Mouse (Mus musculus) monocyte, adult 2 months (primary cell): Measurements from ENCODE around the gene Fzr1.

ENCODE experiments used
- DNase-seq, 2 experiments: peaks; one replicate each; pipeline ENCODE4 v3.0.0; 2022; ENCODE audit warnings: low spot score in 2 of 2, low read depth in 1 of 2

Gene Fzr1

GRCm38 (mm10) chr10:81383802-81384604, 5.7 kb upstream of the Fzr1 start, which contains the start of the genes Dohh and Gm48551:
TSS of gene Dohh (plus strand) at chr10:81384428.
TSS of gene Gm48551 (plus strand) at chr10:81384466.
- peak; percentile 96 to 97 for DNase-seq

DNA sequence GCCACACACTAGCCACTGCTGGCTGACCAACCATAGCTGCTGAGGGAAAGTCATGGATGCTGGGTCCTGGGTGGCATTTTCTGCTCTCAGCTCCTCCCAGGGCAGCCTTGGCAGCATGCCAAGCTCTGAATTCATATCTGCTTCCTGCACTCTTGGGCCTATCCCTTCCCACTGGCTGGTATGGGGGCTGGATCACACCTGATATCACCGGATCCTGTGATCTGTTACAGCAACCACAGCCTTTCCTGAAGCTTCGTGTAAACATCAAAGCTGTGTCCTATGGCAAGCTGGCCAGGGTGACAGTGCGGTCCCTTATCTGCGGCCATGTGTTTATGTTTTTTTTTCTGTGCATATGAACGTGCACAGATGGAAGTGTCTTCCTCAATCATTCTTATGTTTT, 3.7 kb upstream of the Fzr1 start:
- DNase-seq, result no peak

GRCm38 (mm10) chr10:81379809-81380378, 1.6 kb upstream of the Fzr1 start:
- no peak for DNase-seq

DNA sequence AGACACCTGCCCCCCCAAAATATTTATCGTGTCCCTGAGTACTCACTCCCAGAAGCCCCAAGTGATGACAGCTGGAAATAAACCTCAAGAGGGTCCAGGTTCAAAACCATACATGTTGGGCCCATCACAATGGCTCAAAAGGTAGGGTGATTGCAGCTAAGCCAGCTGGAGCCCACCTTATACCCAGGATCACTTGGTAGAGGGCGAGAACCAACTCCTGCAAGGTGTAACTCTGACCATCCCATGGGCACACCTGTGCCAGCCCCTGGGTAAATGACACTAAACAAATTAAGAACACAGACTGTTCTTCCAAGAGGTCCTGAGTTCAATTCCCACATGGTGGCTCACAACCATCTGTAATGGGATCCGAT, 852 bp upstream of the Fzr1 start:
- no peak for DNase-seq

DNA sequence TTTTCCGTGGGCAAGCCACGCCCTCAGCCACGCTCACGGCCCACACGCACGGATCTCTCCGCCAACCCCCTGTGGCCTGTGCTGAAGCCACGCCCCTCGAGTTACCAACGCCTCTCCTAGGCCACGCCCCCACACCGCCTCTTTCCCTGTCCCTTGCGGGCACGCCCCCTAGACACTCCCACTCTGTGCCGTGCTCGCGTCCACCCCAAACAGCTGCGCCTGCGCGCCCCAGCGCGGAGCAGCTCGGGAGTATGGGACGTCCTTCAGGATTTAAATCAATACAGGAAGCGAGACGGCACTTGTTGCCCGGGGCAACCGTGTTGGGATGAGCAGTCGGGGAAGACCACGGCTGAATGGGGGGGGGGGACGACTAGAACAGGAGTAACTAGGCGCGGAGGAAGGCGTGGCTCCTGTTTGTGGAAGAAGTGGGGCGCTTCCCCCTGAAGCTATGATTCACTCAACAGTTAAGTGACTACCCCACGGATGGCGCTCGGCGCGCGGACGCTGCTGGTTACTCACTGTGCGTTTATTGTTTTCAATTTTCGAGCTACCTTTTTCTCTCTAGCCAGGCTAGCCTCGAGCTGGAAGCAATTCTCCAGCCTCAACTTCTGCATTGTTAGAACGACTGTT, 352 bp upstream of the Fzr1 start:
- peak; percentile 100 for DNase-seq

DNA sequence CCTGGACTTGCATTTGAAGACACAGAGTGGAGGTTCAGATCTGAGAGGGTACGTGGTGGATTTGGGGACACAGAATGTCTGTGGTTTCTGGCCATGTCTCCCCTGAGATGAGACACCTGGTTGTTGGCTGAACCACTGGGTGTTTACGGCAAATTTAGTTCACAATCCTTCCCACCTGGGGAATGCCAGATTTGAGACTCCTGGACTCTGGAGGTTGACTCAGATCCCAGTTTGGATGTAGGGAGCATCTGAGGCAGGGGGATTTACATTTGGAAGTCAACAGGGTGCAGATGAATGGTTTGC, 1.0 kb downstream of the Fzr1 start:
- no peak for DNase-seq

DNA sequence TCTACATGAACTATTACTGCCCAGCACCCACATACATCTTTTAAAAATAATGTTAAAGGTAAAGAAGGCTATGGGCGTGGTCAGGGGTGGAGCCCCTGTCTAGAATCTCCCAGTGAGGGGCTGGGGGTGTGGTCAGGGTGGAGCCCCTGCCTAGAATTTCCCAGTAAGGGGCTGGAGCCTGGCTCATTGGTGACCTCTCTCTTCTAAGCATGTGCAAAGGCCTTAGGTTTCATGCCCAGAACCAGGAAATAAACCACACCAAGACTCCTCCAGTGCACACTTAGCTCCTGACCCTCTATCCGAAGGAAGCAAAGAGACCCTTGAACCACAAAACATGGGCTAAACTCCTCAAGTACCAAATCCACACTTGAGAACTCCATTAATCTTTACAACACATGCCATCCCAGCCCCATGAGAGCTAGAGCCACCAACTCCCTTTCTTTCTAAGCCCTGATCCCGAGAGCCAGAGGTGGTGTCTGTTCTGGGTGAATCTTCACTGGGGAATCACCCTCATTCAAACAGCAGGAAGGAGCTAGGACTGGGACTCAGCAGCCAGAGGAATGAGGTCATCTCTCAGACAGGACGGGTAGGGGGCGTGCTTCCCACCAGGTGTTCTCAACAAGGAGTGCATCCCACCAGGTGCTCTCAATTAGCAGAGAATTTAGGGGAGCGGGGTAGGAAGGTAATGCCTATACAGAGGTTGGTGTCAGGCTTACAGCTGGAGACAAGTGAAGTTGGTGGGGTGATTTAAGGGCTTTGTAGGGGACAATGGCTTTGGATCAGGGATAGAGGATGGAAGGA, 1.6 kb downstream of the Fzr1 start:
- DNase-seq, result no peak

GRCm38 (mm10) chr10:81375322-81375721, 3.0 kb downstream of the Fzr1 start:
- no peak for DNase-seq

- DNase-seq, result no peak
These were observed 11.2 kb downstream of the Fzr1 start for GRCm38 (mm10) chr10:81367207-81367495.

GRCm38 (mm10) chr10:81366477-81367206, 11.7 kb downstream of the Fzr1 start:
- no peak for DNase-seq

- DNase-seq, result peak in 1 of 2 experiments; percentile 44
These were observed 12.4 kb downstream of the Fzr1 start, which contains the start of gene 4930404N11Rik for GRCm38 (mm10) chr10:81365672-81366476. TSS of gene 4930404N11Rik (minus strand) at chr10:81365816.

GRCm38 (mm10) chr10:81365073-81365472, 13.2 kb downstream of the Fzr1 start:
- no peak for DNase-seq

GRCm38 (mm10) chr10:81364666-81365065, 13.7 kb downstream of the Fzr1 start:
- DNase-seq, result no peak

GRCm38 (mm10) chr10:81363436-81364346, 14.6 kb downstream of the Fzr1 start:
- DNase-seq, result no peak

DNA sequence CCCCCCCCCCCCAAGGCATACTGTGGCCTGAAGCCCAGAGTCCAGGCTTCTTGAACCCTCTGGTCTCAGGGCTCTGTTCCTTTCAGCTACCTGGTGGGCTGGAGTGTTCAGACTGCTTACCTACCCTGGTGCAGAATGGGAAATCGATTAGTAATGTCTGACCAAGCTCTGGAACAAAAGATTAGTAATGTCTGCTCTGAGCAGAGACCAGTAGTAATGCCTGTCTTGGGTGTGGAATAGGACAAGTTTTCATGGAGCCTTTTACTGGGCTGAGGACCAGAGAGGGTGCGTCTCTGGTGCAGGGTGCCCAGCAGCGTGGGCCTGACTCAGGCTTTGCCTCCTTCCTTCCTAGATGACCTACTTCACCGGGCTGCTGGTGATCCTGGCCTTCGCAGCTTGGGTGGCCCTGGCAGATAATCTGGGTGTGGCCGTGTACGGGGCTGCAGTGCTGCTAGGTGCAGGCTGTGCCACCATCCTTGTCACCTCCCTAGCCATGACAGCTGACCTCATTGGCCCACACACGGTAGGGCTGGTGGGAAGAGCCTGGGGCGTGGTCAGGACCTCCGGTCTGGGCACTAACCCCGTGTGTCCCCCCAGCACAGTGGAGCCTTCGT, 15.9 kb downstream of the Fzr1 start:
- no peak for DNase-seq

GRCm38 (mm10) chr10:81360721-81361120, 17.6 kb downstream of the Fzr1 start:
- no peak for DNase-seq

- DNase-seq, result peak in 1 of 2 experiments; percentile 48
These were observed 19.5 kb downstream of the Fzr1 start for GRCm38 (mm10) chr10:81358841-81359240.

- no peak for DNase-seq
These were observed 20.1 kb downstream of the Fzr1 start for GRCm38 (mm10) chr10:81358209-81358608.
